Mouse (Mus musculus) brain, embryonic 14.5 days (tissue): ENCODE measurements around the gene Adamts16.

Experiments used
- CTCF ChIP-seq: fragments of 200-500 bp; IDR thresholded peaks from 2 replicates; pipeline ENCODE4 v1.5.1; 2012; ENCODE audit warnings: inconsistent platforms, mild to moderate bottlenecking, moderate library complexity, borderline replicate concordance; ENCODE audit not compliant: insufficient read depth, insufficient read length; ENCODE audit errors: extremely low read depth
- POLR2A ChIP-seq: fragments of 200-500 bp; IDR thresholded peaks from 2 replicates; pipeline ENCODE4 v1.6.1; 2012; ENCODE audit warnings: mild to moderate bottlenecking, inconsistent platforms, borderline replicate concordance; ENCODE audit not compliant: poor library complexity, insufficient read depth, insufficient read length, severe bottlenecking; ENCODE audit errors: extremely low read depth

DNA sequence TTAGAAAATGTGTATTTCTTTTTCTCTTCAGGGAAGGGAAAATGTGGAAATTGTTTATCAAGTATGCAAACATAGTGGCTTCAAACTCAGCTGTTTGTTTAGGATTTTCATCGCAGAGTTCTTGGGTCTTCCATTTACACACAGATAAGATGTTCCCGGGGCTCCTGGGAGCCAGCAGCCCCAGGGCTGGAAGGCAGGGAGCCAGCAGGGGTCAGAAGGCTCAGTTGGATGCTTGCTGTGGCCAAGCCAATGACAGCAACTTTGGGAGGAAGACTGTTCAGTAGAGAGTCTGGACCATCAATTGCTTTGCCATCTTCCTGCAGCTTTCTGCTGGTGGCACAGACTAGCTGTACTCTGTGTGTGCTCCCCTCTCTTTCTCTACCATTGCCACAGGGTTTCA lies 108.4 kb downstream of the Adamts16 start:
- TF ChIP-seq CTCF (no peak), POLR2A (no peak)
